Mouse (Mus musculus) embryonic facial prominence, embryonic 11.5 days (tissue): Measurements from ENCODE around the gene Eng. TPM values are rescaled to one million over a fixed set of nuclear protein-coding genes. Genes with fewer than 3 reads are reported as not detected.

Experiments used
- ATAC-seq: fragments of 200-750 bp; cut with Nextera tagmentation; replicated peaks from 2 replicates; pipeline ENCODE4 v1.8.0; 2017; ENCODE audit warnings: low read depth; ENCODE audit not compliant: insufficient number of reproducible peaks, low FRiP score, low TSS enrichment
- DNase-seq: peaks from one replicate; pipeline ENCODE4 v3.0.0-alpha.2; 2015; ENCODE audit warnings: low spot score
- H3K27ac ChIP-seq: fragments of 300-500 bp; sonication (generic); replicated peaks from 2 replicates; pipeline ENCODE4 v1.5.1; 2014; ENCODE audit warnings: mild to moderate bottlenecking, low read depth, low read length, control low read depth
- H3K27me3 ChIP-seq: fragments of 300-500 bp; sonication (generic); 2 replicates; pipeline ENCODE4 v1.6.1; 2014; ENCODE audit warnings: mild to moderate bottlenecking, low read length, moderate library complexity, mixed read lengths; ENCODE audit not compliant: control insufficient read depth, insufficient read depth
- H3K36me3 ChIP-seq: fragments of 300-500 bp; sonication (generic); replicated peaks from 2 replicates; pipeline ENCODE4 v1.6.1; 2014; ENCODE audit warnings: low read depth, mild to moderate bottlenecking, low read length, moderate library complexity, mixed read lengths; ENCODE audit not compliant: control insufficient read depth, insufficient read depth
- H3K4me1 ChIP-seq: fragments of 300-500 bp; sonication (generic); 2 replicates; pipeline ENCODE4 v1.6.1; 2014; ENCODE audit warnings: low read length, mixed read lengths; ENCODE audit not compliant: control insufficient read depth, insufficient read depth
- H3K4me2 ChIP-seq: fragments of 300-500 bp; sonication (generic); 2 replicates; pipeline ENCODE4 v1.6.1; 2014; ENCODE audit warnings: low read depth, mild to moderate bottlenecking, control low read depth, low read length, moderate library complexity
- H3K4me3 ChIP-seq: fragments of 300-500 bp; sonication (generic); 2 replicates; pipeline ENCODE4 v1.5.1; 2014; ENCODE audit warnings: low read depth, low read length, control low read depth
- H3K9ac ChIP-seq: fragments of 300-500 bp; sonication (generic); replicated peaks from 2 replicates; pipeline ENCODE4 v1.6.1; 2014; ENCODE audit warnings: mild to moderate bottlenecking, control low read depth, low read length
- H3K9me3 ChIP-seq: fragments of 300-500 bp; sonication (generic); replicated peaks from 2 replicates; pipeline ENCODE4 v1.6.1; 2016; ENCODE audit warnings: mild to moderate bottlenecking, low read length, inconsistent platforms, mixed read lengths; ENCODE audit not compliant: control insufficient read depth
- WGBS: fragments of 180-500 bp; shearing (Covaris S2); extraction: QIAGEN DNeasy Blood & Tissue Kit; methylation state at CpG from one replicate; pipeline ENCODE4 v1.1.7; 2014; 5-methylcytosine and 5-hydroxymethylcytosine counted together
- polyA plus RNA-seq: library from polyadenylated mRNA; unstranded; fragments of >200 nt; fragmentation: Nextera tagmentation; extraction: Ambion mirVana; gene quantifications from 2 replicates; pipeline ENCODE4 v1.2.1, GENCODE M21; 2014

Gene Eng
- polyA plus RNA-seq, 1 experiment from 2014 or later = 19.2 TPM

DNA sequence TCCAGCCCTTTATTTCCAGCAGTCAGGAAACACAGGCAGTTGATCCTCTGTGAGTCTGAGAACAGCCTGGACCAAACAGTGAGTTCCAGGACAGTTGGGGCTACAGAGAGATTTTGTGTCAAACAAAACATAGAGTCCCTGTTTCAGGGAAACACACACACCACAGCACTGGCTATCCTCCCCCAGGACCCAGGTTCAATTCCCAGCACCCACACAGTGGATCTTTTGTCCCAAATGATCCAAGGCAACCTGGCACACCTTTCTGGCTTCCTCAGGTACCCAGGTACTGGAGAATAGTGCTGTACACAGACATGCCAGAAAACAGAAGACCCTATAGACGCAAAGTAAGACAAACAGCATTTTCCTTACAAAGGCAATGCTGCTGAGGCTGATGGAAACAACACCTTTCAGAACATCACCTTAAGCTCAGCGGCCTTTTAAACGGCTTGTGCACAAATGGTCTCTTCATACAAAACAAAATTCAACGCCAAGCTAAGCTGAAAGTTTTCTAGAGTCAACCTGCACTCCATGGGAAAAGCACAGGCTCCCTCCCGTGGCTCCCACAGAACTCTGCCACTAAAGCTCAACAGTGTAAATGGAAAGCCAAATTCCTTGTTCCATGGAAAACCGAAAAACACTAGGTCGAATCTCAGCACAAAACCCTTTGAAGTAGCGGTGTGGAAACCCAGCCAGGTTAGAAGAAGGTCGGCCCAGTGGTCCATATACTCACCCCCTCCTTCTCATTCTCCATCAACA, 65.1 kb downstream of the Eng start:
- Histone ChIP-seq H3K4me3 (peak overlapping the region; percentile 91), H3K9ac (peak overlapping the region; percentile 89), H3K36me3 (peaks cover 13% of the 10 kb centered on the region), H3K27ac (0 out of 2 replicates have a peak overlapping the region, but pooled peaks have one; percentile 93), H3K9me3 (no peaks in the 10 kb centered on the region), H3K27me3 (no peaks in the 10 kb centered on the region), H3K4me1 (peaks cover 4% of the 10 kb centered on the region; the same call in 1 of the 2 replicates), H3K4me2 (peak overlapping the region; percentile 90)
- DNase-seq (no peak), ATAC-seq (no peak)
- WGBS = 27% methylated on average over 9 of the region's 9 CpGs

DNA sequence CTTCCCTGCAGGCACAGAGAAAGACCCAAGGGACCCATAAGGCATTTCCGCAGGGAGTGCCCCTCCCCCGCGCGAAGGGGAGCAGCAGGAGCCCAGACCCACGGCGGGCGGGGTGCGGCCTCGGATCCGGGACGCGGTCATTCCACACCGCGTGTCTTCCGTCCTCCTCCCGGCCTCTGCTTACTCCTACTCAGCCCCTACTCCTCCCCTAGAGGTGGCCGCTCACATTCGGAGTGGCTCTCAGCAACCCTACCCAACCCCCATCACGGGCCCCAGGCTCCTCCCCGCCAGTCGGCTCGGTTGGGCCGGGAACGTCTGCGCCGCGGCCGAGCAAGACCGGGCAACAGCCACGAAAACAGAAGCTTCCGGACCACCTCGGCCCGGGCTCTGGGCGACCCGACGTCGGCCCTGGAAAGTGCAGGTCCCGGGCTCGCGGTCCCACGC, 65.7 kb downstream of the Eng start:
- Histone ChIP-seq H3K9ac (peak overlapping the region; percentile 89), H3K4me1 (peaks cover 4% of the 10 kb centered on the region; the same call in 1 of the 2 replicates), H3K4me3 (peak overlapping the region; percentile 91), H3K4me2 (peak overlapping the region; percentile 90), H3K27ac (peak overlapping the region; percentile 93; the same call in 1 of the 2 replicates), H3K27me3 (no peaks in the 10 kb centered on the region), H3K36me3 (peaks cover 10% of the 10 kb centered on the region), H3K9me3 (no peaks in the 10 kb centered on the region)
- ATAC-seq (peak; percentile 41; the same call in 1 of the 2 replicates), DNase-seq (peak; percentile 67)
- WGBS = under 1% methylated on average over 40 of the region's 41 CpGs

DNA sequence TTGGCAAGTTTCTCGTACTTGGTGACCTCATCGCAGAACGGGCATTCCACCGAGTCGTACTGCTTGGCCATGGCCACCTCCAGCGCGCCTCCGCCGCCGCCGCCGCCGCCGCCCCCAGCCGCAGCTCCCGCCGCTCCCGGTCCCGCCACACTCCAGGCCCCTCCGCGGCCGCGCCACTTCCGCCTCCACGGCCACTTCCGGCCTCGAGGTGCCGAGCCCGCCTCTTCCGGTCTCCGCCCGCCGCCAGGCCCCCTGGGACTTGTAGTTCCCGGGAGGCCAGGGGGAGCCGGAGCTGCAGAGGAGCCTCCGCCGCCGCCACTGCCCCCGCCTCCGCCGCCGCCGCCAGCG, 66.2 kb downstream of the Eng start:
- peaks cover 9% of the 10 kb centered on the region for H3K36me3 ChIP-seq
- H3K4me1 ChIP-seq = peaks cover 4% of the 10 kb centered on the region; the same call in 1 of the 2 replicates
- peak overlapping the region; percentile 93 for H3K27ac ChIP-seq
- H3K9ac ChIP-seq = peak overlapping the region; percentile 89
- H3K4me3 ChIP-seq = peak overlapping the region; percentile 91
- no peaks in the 10 kb centered on the region for H3K27me3 ChIP-seq
- peak overlapping the region; percentile 90 for H3K4me2 ChIP-seq
- ATAC-seq (peak; percentile 88), DNase-seq (peak; percentile 94)
- WGBS = 0% methylated on average over 20 of the region's 44 CpGs
- H3K9me3 ChIP-seq = no peaks in the 10 kb centered on the region

DNA sequence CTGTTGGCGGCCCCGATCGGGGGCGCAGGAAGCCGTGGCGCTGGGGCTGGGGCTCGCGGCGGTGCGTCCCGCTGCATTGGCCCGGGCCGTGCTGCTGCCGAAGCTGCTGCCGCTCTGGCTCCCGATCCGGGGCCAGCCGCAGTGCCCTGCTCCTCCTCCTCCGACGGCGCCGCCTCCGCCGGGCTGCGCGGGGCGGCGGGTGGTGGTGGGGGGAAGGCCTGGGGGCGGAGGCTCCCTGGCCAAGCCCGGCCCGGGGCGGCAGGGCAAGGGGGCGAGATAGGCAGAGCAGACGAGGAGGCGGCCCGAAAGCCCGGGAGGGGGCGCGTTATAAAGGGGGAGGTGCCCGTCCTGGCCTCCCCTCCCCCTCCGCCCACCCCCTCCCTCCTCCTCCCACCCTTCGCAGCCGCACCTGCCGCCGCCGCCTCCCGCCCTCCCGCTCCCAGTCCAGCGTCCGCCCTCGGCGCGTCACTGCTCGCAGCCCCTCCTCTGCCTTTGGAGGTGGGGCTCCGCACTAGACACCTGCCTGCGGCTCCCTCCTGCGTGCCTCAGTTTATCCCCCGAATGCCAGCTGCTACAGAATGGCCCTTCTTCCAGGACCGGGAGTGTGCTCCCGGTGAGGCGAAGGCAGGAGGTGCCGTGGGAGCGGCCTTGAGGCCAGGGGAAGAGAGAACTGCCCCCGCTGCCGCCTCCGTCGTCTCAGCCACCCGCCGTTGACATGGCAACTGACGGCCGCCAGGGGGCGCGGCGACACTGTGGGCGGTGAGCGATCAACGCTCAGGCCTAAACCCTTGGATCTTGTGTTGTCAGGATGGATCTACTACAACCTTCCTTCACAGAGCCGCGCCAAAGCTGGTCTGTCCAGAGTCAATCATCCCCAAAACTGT, 66.8 kb downstream of the Eng start, which contains the start of gene Cdk9:
Gene Cdk9 (minus strand): TSS at position 143 of the 884 bp plus-strand sequence.
- Histone ChIP-seq H3K4me3 (peak within 1 kb of the TSS; percentile 91), H3K27ac (peak within 1 kb of the TSS; percentile 93), H3K9me3 (no peaks in the 10 kb centered on the region), H3K4me2 (peak within 1 kb of the TSS; percentile 90), H3K4me1 (peaks cover 4% of the 10 kb centered on the region; the same call in 1 of the 2 replicates), H3K36me3 (peaks cover 6% of the 10 kb centered on the region), H3K27me3 (no peaks in the 10 kb centered on the region), H3K9ac (peak within 1 kb of the TSS; percentile 89)
- 0% methylated on average over 42 of the region's 79 CpGs for WGBS
- ATAC-seq = peak; percentile 72
- DNase-seq = peak; percentile 92

DNA sequence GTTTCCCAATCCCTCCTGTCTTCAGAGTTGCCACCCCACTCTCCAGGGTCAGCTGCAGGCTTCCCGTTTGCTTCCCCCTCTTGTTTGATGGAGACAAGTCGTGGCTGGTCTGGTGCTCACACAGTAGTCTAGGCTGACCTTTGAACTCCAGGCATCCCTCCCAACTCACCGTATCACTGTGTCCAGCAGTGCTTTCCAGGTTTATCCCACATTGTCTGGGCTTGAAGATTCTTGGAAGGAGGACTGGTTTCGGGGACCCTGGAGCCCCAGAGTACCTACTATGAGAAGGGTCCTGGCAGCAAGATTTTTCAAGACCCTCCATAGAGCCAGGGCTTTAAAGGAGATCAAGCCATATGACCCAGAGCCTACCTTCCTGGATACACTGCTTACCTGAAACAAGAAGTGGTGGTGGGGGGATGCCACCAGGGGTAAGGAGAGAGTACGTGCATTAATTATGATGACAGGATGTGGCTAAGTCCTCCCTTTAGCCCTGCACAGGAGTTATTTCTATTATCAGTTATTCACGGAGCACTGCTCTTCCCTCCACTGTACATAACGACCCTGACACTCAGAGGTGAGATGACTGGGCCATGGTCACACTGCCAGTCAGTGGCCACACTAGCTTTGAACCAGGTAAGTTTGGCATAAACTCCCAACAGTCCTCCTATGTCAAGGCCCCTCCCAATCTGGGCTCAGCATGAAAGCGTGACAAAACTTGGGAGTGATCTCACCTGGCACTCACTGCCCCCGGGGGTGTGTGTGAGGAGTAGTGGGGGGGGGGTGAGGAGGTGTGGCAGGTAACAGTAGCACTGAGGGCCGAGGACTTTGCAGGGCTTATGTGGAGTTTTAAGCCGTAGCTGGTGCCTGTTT, 68.0 kb downstream of the Eng start:
- Histone ChIP-seq H3K4me3 (no peak overlapping the region), H3K4me2 (no peak overlapping the region), H3K4me1 (peaks cover 4% of the 10 kb centered on the region; the same call in 1 of the 2 replicates), H3K9ac (no peak overlapping the region), H3K27ac (0 out of 2 replicates have a peak overlapping the region, but pooled peaks have one; percentile 28), H3K27me3 (no peaks in the 10 kb centered on the region), H3K36me3 (peaks cover 2% of the 10 kb centered on the region), H3K9me3 (no peaks in the 10 kb centered on the region)
- no peak for ATAC-seq
- 48% methylated on average over 11 of the region's 11 CpGs for WGBS
- no peak for DNase-seq

DNA sequence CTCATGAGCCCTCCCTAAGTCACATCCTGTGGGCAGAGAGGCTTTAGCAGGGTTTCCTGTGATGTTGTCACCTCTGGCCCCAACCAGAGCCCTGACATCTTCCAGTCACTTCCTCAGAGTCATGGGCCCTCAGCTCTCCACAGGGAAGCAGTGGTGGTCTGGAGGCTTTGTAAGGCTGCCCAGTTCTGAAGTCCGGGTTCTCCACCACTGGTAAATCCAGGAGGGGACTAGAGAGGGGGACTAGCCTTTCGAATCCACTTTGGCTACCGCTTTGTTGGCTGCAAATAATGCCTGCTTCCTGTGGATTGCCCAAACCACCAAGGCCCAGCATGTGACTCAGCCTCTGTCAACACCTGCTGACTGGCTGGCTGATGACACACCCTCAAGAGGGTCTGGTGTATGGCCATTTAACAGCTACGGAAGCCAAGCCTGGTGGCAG, 68.6 kb downstream of the Eng start:
- ATAC-seq (no peak), DNase-seq (no peak)
- H3K4me3 ChIP-seq = no peak overlapping the region
- H3K36me3 ChIP-seq = no peaks in the 10 kb centered on the region
- no peaks in the 10 kb centered on the region for H3K27me3 ChIP-seq
- peaks cover 4% of the 10 kb centered on the region; the same call in 1 of the 2 replicates for H3K4me1 ChIP-seq
- H3K9ac ChIP-seq = no peak overlapping the region
- H3K4me2 ChIP-seq = no peak overlapping the region
- H3K9me3 ChIP-seq = no peaks in the 10 kb centered on the region
- WGBS = 61% methylated on average over 4 of the region's 4 CpGs
- H3K27ac ChIP-seq = peak overlapping the region; percentile 28; the same call in 1 of the 2 replicates

DNA sequence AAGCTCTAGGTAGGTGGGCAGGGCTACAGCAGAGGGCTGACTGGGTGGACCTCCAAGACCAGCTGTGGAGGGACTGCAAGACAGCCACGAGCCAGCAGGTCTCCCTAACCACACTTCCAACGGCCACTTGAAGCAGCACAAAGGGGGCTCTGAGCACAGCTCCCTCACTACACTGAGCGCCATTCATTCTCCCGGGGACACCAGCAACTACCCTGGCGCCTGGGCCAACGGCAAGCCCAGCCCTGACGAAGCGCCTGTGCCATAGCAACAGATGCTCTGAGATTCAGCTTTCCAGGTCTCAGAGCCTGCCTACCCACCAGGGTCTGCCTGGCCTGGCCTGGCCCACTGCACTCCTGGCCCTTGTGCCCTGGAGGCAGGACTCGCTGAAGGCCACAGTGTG, 72.4 kb downstream of the Eng start:
- Histone ChIP-seq H3K4me2 (no peak overlapping the region; the same call in 1 of the 2 replicates), H3K27ac (no peak overlapping the region), H3K36me3 (no peaks in the 10 kb centered on the region), H3K9ac (no peak overlapping the region), H3K9me3 (no peaks in the 10 kb centered on the region), H3K27me3 (no peaks in the 10 kb centered on the region), H3K4me3 (no peak overlapping the region), H3K4me1 (peaks cover 5% of the 10 kb centered on the region)
- no peak for ATAC-seq
- 38% methylated on average over 9 of the region's 9 CpGs for WGBS
- DNase-seq = no peak
